Mouse (Mus musculus) kidney, embryonic 15.5 days (tissue): ENCODE results near the gene Anxa11. TPM values are rescaled to one million over a fixed set of nuclear protein-coding genes. Genes with fewer than 3 reads are reported as not detected.

ENCODE experiments used
- ATAC-seq: fragments of 200-750 bp; cut with Nextera tagmentation; replicated peaks from 2 replicates; pipeline ENCODE4 v1.8.0; 2017; ENCODE audit warnings: moderate TSS enrichment; ENCODE audit not compliant: low FRiP score
- H3K27ac ChIP-seq: fragments of 300-500 bp; sonication (generic); 2 replicates; pipeline ENCODE4 v1.5.1; 2015; ENCODE audit warnings: mild to moderate bottlenecking, inconsistent platforms
- H3K27me3 ChIP-seq: fragments of 300-500 bp; sonication (generic); 2 replicates; pipeline ENCODE4 v1.6.1; 2015; ENCODE audit warnings: inconsistent platforms
- H3K36me3 ChIP-seq: fragments of 300-500 bp; sonication (generic); 2 replicates; pipeline ENCODE4 v1.6.1; 2015; ENCODE audit warnings: inconsistent platforms
- H3K4me1 ChIP-seq: fragments of 300-500 bp; sonication (generic); 2 replicates; pipeline ENCODE4 v1.6.1; 2015; ENCODE audit warnings: inconsistent platforms
- H3K4me2 ChIP-seq: fragments of 300-500 bp; sonication (generic); 2 replicates; pipeline ENCODE4 v1.6.1; 2015; ENCODE audit warnings: moderate library complexity, mild to moderate bottlenecking, inconsistent platforms
- H3K4me3 ChIP-seq: fragments of 300-500 bp; sonication (generic); replicated peaks from 2 replicates; pipeline ENCODE4 v1.5.1; 2015; ENCODE audit warnings: mild to moderate bottlenecking, inconsistent platforms
- H3K9ac ChIP-seq: fragments of 300-500 bp; sonication (generic); 2 replicates; pipeline ENCODE4 v1.6.1; 2015; ENCODE audit warnings: mild to moderate bottlenecking, inconsistent platforms
- H3K9me3 ChIP-seq: fragments of 300-500 bp; sonication (generic); replicated peaks from 2 replicates; pipeline ENCODE4 v1.6.1; 2016; ENCODE audit warnings: inconsistent platforms
- WGBS: fragments of 180-500 bp; shearing (Covaris S2); methylation state at CpG from one replicate; pipeline ENCODE4 v1.1.7; 2015; ENCODE audit warnings: mixed read lengths; 5-methylcytosine and 5-hydroxymethylcytosine counted together
- polyA plus RNA-seq: library from polyadenylated mRNA; unstranded; fragments of >200 nt; fragmentation: Nextera tagmentation; extraction: Ambion mirVana; gene quantifications from 2 replicates; pipeline ENCODE4 v1.2.1, GENCODE M21; 2015

Gene Anxa11
- polyA plus RNA-seq, 1 experiment from 2014 or later, result 46.1 TPM

DNA sequence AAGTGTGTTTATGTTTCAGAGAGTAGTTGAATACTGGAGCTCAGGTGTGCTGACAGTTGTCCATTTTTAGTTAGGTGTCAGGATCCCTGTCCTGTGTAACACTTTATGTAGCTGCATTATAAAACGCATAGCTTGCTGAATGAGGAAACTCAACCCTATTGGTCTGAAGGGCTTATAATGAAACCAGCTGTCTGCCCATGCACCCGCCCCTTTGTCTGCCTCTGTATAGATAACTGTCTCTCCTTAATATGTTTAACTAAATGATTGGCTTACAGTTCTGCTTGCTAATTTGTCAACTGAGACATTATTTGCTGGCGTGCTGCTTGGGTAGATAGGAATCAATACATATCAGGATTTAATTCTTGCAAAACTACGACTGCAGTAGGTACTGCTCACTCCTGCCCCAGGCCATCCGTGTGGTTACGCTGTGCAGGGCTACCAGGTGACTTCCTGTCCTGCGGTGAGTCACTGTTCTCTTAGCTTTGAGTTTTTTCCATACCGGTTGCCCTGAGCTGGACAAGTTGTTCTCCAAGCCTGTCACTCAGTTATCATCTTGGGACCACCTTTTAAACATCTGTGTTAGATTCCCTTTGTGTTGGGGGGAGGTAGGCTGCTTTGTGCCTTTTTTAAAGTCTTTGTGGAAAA lies 13.4 kb downstream of the Anxa11 start:
- H3K27ac ChIP-seq, result peak overlapping the region; percentile 45; the same call in 1 of the 2 replicates

GRCm38 (mm10) chr14:25857168-25857621 lies 15.2 kb downstream of the Anxa11 start:
- no peak for ATAC-seq
- 51% methylated on average over 3 of the region's 3 CpGs for WGBS
- H3K27ac ChIP-seq, result no peak overlapping the region

More for the DNA sequence above, 13.4 kb downstream of the Anxa11 start:
- H3K9me3 ChIP-seq, result no peaks in the 10 kb centered on the region
- no peak overlapping the region for H3K4me2 ChIP-seq
- no peak overlapping the region for H3K9ac ChIP-seq
- no peak overlapping the region for H3K4me3 ChIP-seq
- peaks cover 46% of the 10 kb centered on the region for H3K4me1 ChIP-seq
- ATAC-seq, result no peak
- H3K36me3 ChIP-seq, result no peaks in the 10 kb centered on the region
- H3K27me3 ChIP-seq, result no peaks in the 10 kb centered on the region
- WGBS, result 66% methylated on average over 8 of the region's 8 CpGs

GRCm38 (mm10) chr14:25857940-25858339 lies 16.0 kb downstream of the Anxa11 start:
- no peak overlapping the region for H3K9ac ChIP-seq
- H3K4me1 ChIP-seq, result peaks cover 28% of the 10 kb centered on the region
- no peaks in the 10 kb centered on the region for H3K27me3 ChIP-seq
- H3K27ac ChIP-seq, result no peak overlapping the region
- no peak overlapping the region for H3K4me2 ChIP-seq
- H3K9me3 ChIP-seq, result no peaks in the 10 kb centered on the region
- ATAC-seq, result no peak
- H3K4me3 ChIP-seq, result no peak overlapping the region
- H3K36me3 ChIP-seq, result no peaks in the 10 kb centered on the region
- 72% methylated on average over 8 of the region's 8 CpGs for WGBS

More at GRCm38 (mm10) chr14:25857168-25857621, 15.2 kb downstream of the Anxa11 start:
- H3K9me3 ChIP-seq, result no peaks in the 10 kb centered on the region
- peaks cover 31% of the 10 kb centered on the region for H3K4me1 ChIP-seq
- no peaks in the 10 kb centered on the region for H3K27me3 ChIP-seq
- H3K4me2 ChIP-seq, result no peak overlapping the region
- H3K4me3 ChIP-seq, result no peak overlapping the region
- H3K36me3 ChIP-seq, result no peaks in the 10 kb centered on the region
- no peak overlapping the region for H3K9ac ChIP-seq

DNA sequence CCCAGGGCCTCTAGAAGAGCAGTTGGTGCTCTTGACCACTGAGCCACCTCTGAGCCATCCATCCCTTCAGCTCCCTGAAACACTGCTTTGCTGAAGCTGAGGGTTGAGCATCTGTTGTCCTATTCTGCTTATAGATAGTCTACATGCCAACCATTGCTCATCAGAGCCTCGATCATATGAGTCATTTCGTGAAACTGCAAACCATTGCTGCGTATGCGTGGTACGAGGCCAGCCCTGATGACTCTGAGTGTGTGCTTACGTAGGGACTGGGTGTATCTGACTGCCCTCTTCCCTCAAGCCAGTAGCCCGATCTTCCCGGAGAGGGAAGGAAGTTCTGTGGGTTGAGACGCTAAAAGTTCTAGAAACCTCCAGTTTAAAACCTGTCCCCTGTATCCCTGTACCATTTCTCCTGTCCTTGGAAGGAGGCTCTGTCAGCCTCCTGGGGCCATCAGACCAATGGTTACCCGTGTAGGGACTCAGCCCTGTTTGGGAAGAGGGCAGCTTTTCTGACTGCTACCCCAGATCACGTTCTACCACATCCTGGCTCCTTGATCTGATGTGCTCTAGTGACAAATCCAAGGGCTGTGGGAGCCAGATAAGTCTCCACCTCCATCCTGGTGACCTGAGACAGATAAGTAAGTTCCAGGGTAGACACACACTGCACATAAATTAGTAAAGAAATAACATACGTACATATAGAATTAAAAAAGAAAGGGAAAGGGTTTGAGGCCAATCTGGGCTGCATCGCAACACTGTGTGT lies 20.0 kb downstream of the Anxa11 start:
- Histone ChIP-seq H3K9ac (no peak overlapping the region), H3K9me3 (no peaks in the 10 kb centered on the region), H3K4me3 (no peak overlapping the region), H3K4me2 (no peak overlapping the region), H3K4me1 (peaks cover 12% of the 10 kb centered on the region), H3K27ac (no peak overlapping the region), H3K27me3 (no peaks in the 10 kb centered on the region), H3K36me3 (no peaks in the 10 kb centered on the region)
- WGBS, result 91% methylated on average over 13 of the region's 13 CpGs
- ATAC-seq, result no peak

DNA sequence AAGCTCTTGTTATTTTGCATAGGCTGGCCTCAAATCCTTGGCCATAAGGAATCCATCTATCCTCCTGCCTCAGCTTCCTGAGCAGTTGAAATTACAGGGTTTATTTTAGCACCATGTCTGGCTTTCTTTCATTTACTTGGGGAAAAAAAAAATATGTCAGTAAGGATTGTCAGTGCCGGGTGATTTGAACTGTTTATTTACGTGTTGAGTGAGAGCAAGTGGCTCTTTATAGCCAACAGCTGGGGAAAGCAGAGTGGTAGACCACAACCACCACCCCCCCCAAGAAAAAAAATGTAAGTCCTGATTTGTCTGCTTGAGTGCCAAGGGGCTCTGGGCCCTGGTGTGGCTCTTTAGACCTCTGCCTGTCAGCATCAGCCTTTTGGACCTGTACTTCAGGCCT lies 21.8 kb downstream of the Anxa11 start:
- ATAC-seq, result no peak
- WGBS, result 78% methylated on average over 2 of the region's 2 CpGs
- no peak overlapping the region for H3K9ac ChIP-seq

GRCm38 (mm10) chr14:25865251-25865650 lies 23.3 kb downstream of the Anxa11 start:
- no peaks in the 10 kb centered on the region for H3K27me3 ChIP-seq
- peaks cover 13% of the 10 kb centered on the region for H3K4me1 ChIP-seq
- WGBS, result 81% methylated on average over 5 of the region's 5 CpGs
- no peak overlapping the region for H3K27ac ChIP-seq
- no peak for ATAC-seq
- H3K4me2 ChIP-seq, result no peak overlapping the region
- no peak overlapping the region for H3K4me3 ChIP-seq
- no peaks in the 10 kb centered on the region for H3K9me3 ChIP-seq
- H3K9ac ChIP-seq, result no peak overlapping the region
- no peaks in the 10 kb centered on the region for H3K36me3 ChIP-seq

More for the DNA sequence above, 21.8 kb downstream of the Anxa11 start:
- H3K36me3 ChIP-seq, result no peaks in the 10 kb centered on the region
- H3K9me3 ChIP-seq, result no peaks in the 10 kb centered on the region
- no peaks in the 10 kb centered on the region for H3K27me3 ChIP-seq
- no peak overlapping the region for H3K27ac ChIP-seq
- H3K4me3 ChIP-seq, result no peak overlapping the region
- H3K4me1 ChIP-seq, result peaks cover 10% of the 10 kb centered on the region
- no peak overlapping the region for H3K4me2 ChIP-seq

GRCm38 (mm10) chr14:25866384-25866783 lies 24.4 kb downstream of the Anxa11 start:
- Histone ChIP-seq H3K4me3 (no peak overlapping the region), H3K36me3 (no peaks in the 10 kb centered on the region), H3K4me2 (no peak overlapping the region), H3K9me3 (no peaks in the 10 kb centered on the region), H3K27ac (no peak overlapping the region), H3K9ac (no peak overlapping the region), H3K27me3 (no peaks in the 10 kb centered on the region), H3K4me1 (peaks cover 13% of the 10 kb centered on the region)
- WGBS, result 80% methylated on average over 6 of the region's 6 CpGs
- ATAC-seq, result no peak

DNA sequence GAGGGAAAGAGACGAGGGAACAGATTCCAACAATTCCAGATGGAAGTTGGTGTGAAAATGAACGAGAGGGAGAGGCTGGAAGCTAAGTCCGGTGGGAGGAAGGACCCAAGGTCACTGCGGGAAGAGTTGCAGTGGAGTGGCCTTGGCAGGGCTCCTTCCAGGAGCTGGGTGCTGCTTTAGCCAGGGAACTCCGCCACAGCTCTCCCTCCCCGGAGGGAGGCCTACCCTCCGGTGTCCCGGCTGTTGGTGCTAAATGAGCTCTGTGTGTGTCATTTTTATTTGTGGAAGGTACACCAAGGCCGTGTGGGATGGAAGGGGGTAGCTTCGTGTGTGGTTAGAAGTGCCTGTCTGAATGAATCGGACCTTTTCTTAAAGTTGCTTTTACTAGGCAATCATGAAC lies 24.9 kb downstream of the Anxa11 start:
- Histone ChIP-seq H3K4me2 (no peak overlapping the region), H3K27me3 (no peaks in the 10 kb centered on the region), H3K4me1 (peaks cover 13% of the 10 kb centered on the region), H3K4me3 (no peak overlapping the region), H3K36me3 (no peaks in the 10 kb centered on the region), H3K9ac (0 out of 2 replicates have a peak overlapping the region, but pooled peaks have one; percentile 9), H3K27ac (no peak overlapping the region), H3K9me3 (no peaks in the 10 kb centered on the region)
- ATAC-seq, result no peak
- WGBS, result 63% methylated on average over 11 of the region's 11 CpGs

DNA sequence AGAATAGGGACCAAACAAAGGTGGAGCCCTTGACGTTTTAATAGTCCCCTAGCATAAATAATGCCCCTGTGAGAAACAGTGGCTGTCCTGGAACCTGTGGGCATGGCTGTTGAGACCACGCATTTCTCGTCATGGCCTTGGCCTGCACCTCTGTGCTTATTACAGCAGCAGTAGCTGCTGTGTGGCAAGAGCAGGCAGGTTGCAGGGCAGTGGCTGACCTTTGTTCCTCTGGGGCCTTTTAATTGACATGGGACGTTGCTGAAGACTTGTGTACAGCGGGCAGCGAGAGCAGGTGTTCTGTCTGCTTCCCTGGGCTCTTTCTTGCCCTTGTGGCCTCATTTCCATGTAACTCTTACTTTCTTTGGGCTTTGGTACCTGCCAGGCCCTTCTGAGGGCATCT lies 25.9 kb downstream of the Anxa11 start:
- H3K9me3 ChIP-seq, result no peaks in the 10 kb centered on the region
- no peak overlapping the region for H3K27ac ChIP-seq
- H3K27me3 ChIP-seq, result no peaks in the 10 kb centered on the region
- H3K9ac ChIP-seq, result no peak overlapping the region
- H3K4me1 ChIP-seq, result peaks cover 17% of the 10 kb centered on the region
- no peak overlapping the region for H3K4me2 ChIP-seq
- no peaks in the 10 kb centered on the region for H3K36me3 ChIP-seq
- WGBS, result 46% methylated on average over 6 of the region's 6 CpGs
- no peak for ATAC-seq
- H3K4me3 ChIP-seq, result no peak overlapping the region

- H3K36me3 ChIP-seq, result no peaks in the 10 kb centered on the region
- no peak for ATAC-seq
- 68% methylated on average over 4 of the region's 4 CpGs for WGBS
- H3K27me3 ChIP-seq, result no peaks in the 10 kb centered on the region
- H3K4me3 ChIP-seq, result no peak overlapping the region
- H3K27ac ChIP-seq, result no peak overlapping the region
- H3K9me3 ChIP-seq, result no peaks in the 10 kb centered on the region
- no peak overlapping the region for H3K9ac ChIP-seq
- H3K4me1 ChIP-seq, result peaks cover 17% of the 10 kb centered on the region
- H3K4me2 ChIP-seq, result no peak overlapping the region
These were observed 26.8 kb downstream of the Anxa11 start for GRCm38 (mm10) chr14:25868706-25869105.

DNA sequence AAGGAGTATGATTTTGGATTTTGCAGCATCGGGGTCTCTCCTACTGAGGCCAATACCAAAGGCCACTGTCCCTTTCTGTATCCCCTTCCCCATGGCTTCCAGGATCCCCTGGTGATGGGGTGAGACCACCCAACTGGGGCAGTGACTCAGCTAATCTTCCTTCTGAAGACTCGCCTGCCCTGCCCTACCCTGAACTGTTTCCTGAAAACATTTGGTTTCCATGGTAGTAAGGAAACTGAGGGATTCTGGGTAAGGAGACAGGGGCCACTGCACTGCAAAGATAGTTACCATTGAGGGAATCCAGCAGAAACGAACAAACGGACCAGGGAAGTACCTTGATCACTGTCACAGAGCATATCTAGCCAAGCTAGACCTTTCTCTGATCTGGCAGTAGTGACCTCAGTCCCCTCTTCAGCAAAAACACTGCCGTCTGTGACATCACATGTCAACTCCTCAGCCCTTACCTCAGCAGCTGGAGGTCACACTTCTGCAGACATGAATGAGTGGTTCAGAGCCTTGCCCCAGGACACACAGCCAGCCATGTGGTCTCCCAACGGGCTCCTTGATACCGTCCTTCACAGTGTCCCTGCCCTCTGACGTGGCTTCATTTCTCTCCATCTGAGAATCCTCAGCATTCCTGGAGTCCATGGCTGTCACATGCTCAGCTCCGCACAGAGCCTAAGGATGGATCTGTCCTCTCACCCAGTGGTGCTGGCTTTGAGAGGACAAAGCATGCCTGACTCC lies 27.4 kb downstream of the Anxa11 start:
- Histone ChIP-seq H3K27ac (no peak overlapping the region), H3K36me3 (no peaks in the 10 kb centered on the region), H3K4me1 (peaks cover 17% of the 10 kb centered on the region), H3K4me2 (no peak overlapping the region), H3K27me3 (no peaks in the 10 kb centered on the region), H3K9me3 (no peaks in the 10 kb centered on the region), H3K4me3 (no peak overlapping the region), H3K9ac (no peak overlapping the region)
- 62% methylated on average over 9 of the region's 9 CpGs for WGBS
- ATAC-seq, result no peak
